Mouse (Mus musculus) hindbrain, embryonic 11.5 days (tissue): Measurements from ENCODE around the gene Stxbp5. TPM values are rescaled to one million over a fixed set of nuclear protein-coding genes. Genes with fewer than 3 reads are reported as not detected.

Source experiments
- ATAC-seq: fragments of 200-750 bp; cut with Nextera tagmentation; 2 replicates; pipeline ENCODE4 v1.8.0; 2017; ENCODE audit warnings: mild to moderate bottlenecking, moderate TSS enrichment, moderate library complexity; ENCODE audit not compliant: low FRiP score
- DNase-seq: peaks from one replicate; pipeline ENCODE4 v3.0.0-alpha.2; 2015; ENCODE audit warnings: low spot score
- H3K27ac ChIP-seq: fragments of 300-500 bp; sonication (generic); 2 replicates; pipeline ENCODE4 v1.5.1; 2014; ENCODE audit warnings: mild to moderate bottlenecking, low read depth, low read length
- H3K27me3 ChIP-seq: fragments of 300-500 bp; sonication (generic); 2 replicates; pipeline ENCODE4 v1.6.1; 2014; ENCODE audit warnings: mild to moderate bottlenecking, low read length, moderate library complexity, mixed read lengths; ENCODE audit not compliant: control insufficient read depth, insufficient read depth
- H3K36me3 ChIP-seq: fragments of 300-500 bp; sonication (generic); 2 replicates; pipeline ENCODE4 v1.6.1; 2014; ENCODE audit warnings: mild to moderate bottlenecking, low read length, moderate library complexity, mixed read lengths; ENCODE audit not compliant: control insufficient read depth, insufficient read depth
- H3K4me1 ChIP-seq: fragments of 300-500 bp; sonication (generic); replicated peaks from 2 replicates; pipeline ENCODE4 v1.6.1; 2014; ENCODE audit warnings: low read length, mixed read lengths; ENCODE audit not compliant: control insufficient read depth, insufficient read depth
- H3K4me2 ChIP-seq: fragments of 300-500 bp; sonication (generic); replicated peaks from 2 replicates; pipeline ENCODE4 v1.6.1; 2014; ENCODE audit warnings: mild to moderate bottlenecking, low read depth, low read length
- H3K4me3 ChIP-seq: fragments of 300-500 bp; sonication (generic); 2 replicates; pipeline ENCODE4 v1.5.1; 2014; ENCODE audit warnings: low read depth, low read length
- H3K9ac ChIP-seq: fragments of 300-500 bp; sonication (generic); 2 replicates; pipeline ENCODE4 v1.6.1; 2014; ENCODE audit warnings: low read depth, low read length
- H3K9me3 ChIP-seq: fragments of 300-500 bp; sonication (generic); 2 replicates; pipeline ENCODE4 v1.6.1; 2016; ENCODE audit warnings: low read length; ENCODE audit not compliant: control insufficient read depth
- WGBS: fragments of 180-500 bp; shearing (Covaris S2); extraction: QIAGEN DNeasy Blood & Tissue Kit; methylation state at CpG from one replicate; pipeline ENCODE4 v1.1.7; 2014; 5-methylcytosine and 5-hydroxymethylcytosine counted together
- polyA plus RNA-seq: library from polyadenylated mRNA; unstranded; fragments of >200 nt; fragmentation: Nextera tagmentation; extraction: Ambion mirVana; gene quantifications from 2 replicates; pipeline ENCODE4 v1.2.1, GENCODE M21; 2014

Stxbp5 gene
- polyA plus RNA-seq, 1 experiment from 2014 or later = 7.6 TPM

DNA sequence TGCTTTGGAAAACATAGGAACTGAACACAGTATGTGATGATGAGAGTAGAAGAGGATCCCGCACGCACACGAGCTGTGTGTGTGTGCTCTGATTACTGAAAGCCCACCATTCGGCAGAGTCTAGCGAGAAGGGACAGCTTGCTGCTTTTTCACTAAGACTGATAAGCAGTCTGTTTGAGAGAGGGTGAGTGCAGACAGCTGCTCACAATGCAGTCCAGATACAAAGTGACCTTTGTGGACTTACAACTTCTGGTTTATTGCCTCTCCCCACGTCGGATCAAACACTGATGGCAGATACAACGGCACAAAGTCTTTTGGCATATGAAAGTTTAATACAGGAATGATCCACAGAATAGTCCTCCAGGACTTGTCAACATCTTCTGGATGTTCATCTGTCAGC is 140.6 kb downstream of the Stxbp5 start:
- no peak overlapping the region for H3K9ac ChIP-seq
- H3K4me2 ChIP-seq = no peak overlapping the region
- no peak overlapping the region for H3K4me3 ChIP-seq
- no peaks in the 10 kb centered on the region for H3K4me1 ChIP-seq
- no peak overlapping the region for H3K27ac ChIP-seq
- no peak for ATAC-seq
- no peak for DNase-seq
- 87% methylated on average over 8 of the region's 8 CpGs for WGBS
- no peaks in the 10 kb centered on the region for H3K36me3 ChIP-seq
- no peaks in the 10 kb centered on the region for H3K9me3 ChIP-seq
- H3K27me3 ChIP-seq = no peaks in the 10 kb centered on the region

DNA sequence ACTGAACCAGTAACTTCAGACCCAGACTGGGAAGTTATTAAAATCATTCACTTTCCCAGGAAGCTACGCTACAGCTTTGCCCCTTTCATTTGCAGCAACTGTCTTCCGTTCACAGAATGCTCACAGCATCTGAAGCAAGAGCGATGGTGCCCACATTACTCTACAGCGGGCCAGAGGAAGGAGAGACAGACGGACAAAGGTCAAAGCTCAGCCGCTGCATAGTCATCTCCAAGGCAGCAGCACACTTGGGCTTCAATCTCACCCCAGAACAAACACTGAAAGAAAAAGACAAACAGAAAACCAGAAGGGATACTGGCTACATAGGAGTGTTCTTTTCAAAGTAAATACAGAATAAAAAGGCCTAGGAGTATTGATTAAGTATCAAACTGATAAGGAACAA is 144.3 kb downstream of the Stxbp5 start:
- H3K9ac ChIP-seq = no peak overlapping the region
- 70% methylated on average over 6 of the region's 6 CpGs for WGBS
- ATAC-seq = no peak
- no peaks in the 10 kb centered on the region for H3K4me1 ChIP-seq
- H3K36me3 ChIP-seq = no peaks in the 10 kb centered on the region
- H3K4me3 ChIP-seq = no peak overlapping the region
- no peaks in the 10 kb centered on the region for H3K27me3 ChIP-seq
- H3K27ac ChIP-seq = no peak overlapping the region
- no peaks in the 10 kb centered on the region for H3K9me3 ChIP-seq
- no peak overlapping the region for H3K4me2 ChIP-seq
- no peak for DNase-seq

DNA sequence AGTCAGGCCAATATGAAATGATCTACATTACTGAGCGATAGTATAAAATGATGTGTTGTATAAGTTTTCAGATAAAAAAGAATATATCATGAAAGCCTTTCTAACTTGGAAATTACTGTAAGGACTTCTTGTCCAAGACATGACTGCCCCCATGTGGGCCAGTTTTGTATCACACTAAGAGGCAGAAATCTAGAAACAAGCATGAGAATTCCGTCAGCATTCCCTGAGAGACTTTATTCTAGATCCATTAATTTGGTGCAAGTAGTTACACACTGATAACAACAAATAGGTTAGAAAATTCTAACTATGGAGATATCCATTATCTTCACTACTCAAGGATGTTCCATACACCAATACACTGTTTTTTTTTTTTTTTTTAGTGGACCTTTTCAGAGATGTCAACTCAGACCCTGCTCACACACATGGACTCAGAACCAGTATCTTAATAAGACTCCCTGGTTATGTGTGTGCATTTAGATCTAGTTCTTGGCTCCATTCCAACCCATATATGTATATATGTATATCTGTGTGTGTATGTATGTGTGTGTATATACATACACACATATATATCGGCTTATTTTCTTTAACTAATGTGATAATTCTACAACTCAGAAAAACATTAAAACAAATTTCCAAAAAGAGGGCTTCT is 145.9 kb downstream of the Stxbp5 start:
- Histone ChIP-seq H3K9me3 (no peaks in the 10 kb centered on the region), H3K27me3 (no peaks in the 10 kb centered on the region), H3K4me1 (no peaks in the 10 kb centered on the region), H3K36me3 (no peaks in the 10 kb centered on the region), H3K4me3 (no peak overlapping the region), H3K27ac (no peak overlapping the region), H3K9ac (no peak overlapping the region), H3K4me2 (no peak overlapping the region)
- ATAC-seq (no peak), DNase-seq (peak; percentile 82)
- 51% methylated on average over 3 of the region's 3 CpGs for WGBS

DNA sequence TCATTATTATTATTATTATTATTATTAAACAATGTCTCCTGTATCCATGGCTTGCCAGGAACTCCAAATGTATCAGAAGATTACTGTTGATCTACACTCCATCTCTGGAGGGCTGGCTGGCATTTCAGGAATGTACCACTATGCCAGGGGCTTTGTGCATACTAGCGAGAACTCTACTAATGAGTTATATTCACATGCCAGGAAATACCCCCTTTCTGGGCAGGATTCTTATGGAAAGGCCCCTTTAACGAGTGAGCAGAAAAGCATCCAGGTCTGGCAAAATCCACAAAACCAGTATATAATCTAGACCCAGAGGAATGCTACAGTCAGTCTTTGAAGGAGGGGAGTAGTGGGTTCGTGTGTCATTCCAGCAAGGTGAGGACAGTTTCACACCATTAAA is 167.0 kb downstream of the Stxbp5 start:
- Histone ChIP-seq H3K27ac (no peak overlapping the region), H3K9me3 (no peaks in the 10 kb centered on the region), H3K36me3 (no peaks in the 10 kb centered on the region), H3K4me1 (no peaks in the 10 kb centered on the region), H3K27me3 (no peaks in the 10 kb centered on the region), H3K4me3 (no peak overlapping the region), H3K9ac (no peak overlapping the region), H3K4me2 (no peak overlapping the region)
- no peak for ATAC-seq
- 83% methylated on average over 3 of the region's 3 CpGs for WGBS
- DNase-seq = no peak

DNA sequence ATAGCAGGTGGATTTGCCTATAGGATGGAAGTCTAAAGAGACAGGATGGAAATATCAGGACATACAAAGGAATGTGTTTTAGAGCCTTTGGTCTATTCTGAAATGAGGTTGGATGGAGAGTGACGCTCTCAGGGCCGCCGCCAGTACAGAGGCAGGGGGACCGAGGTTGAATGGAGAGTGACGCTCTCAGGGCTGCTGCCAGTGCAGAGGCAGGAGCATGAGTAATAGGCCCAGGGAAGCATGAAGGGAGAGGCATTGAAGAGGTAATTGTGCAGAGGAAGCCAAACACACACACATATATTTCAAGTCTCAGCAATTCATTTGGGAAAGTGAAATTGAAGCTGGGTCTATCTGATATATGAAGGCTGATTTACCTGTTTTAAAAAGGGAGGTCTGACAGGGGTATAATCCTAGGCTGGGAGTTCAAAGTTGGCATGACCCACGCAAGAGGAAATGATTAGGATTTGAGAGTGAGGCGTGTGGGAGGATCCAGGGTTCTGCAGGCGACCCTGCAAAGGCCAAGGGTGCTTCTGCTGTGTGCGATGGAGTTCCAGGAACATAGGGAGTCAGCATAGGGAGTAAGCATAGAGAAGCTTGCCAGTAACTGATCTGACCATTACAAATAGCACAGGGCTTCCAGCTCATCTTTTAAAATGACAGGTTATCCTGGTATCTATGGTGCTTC is 168.7 kb downstream of the Stxbp5 start:
- ATAC-seq = no peak
- WGBS = 75% methylated on average over 9 of the region's 9 CpGs

DNA sequence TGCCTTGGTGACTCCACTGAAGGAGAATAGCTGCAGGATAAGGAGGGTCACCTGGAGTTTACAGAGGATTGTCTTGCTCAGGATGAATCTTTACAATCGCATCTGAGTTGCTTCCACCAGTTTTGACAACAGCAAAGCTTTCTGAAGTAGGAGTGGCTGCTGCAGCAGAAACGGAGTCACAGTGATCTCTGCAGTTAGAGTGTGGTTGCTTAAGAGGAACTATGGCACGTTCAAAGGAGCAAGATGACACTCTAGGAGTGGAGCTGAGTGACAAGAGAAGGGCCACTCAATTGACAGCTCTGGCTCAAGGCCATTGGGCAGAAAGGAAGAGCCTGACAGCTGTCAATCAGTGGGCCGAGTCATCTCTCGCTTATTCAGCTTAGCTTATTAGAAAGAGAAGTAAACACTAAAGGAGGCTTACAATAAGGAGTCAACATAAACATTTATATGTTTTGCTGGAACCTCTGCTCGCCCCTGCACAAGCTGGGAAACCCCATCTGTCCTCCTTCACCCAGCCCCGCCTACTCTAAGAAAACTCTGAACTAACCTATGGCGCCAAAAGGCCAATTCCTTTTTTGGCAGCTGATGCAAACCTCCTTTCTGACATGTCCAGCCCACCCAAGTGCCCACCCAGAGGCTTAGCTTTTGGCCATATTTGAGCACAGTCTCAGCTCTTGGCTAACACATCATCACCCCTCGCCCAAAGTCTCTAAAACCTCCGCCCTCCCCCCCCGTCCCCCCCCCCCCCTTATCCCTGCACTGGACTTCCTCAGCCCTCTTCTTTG is 178.2 kb downstream of the Stxbp5 start:
- no peaks in the 10 kb centered on the region for H3K27me3 ChIP-seq
- H3K9me3 ChIP-seq = no peaks in the 10 kb centered on the region
- H3K4me2 ChIP-seq = no peak overlapping the region
- ATAC-seq (no peak), DNase-seq (no peak)
- no peaks in the 10 kb centered on the region for H3K36me3 ChIP-seq
- WGBS = 88% methylated on average over 10 of the region's 11 CpGs
- no peak overlapping the region for H3K27ac ChIP-seq
- H3K4me1 ChIP-seq = no peaks in the 10 kb centered on the region
- H3K9ac ChIP-seq = no peak overlapping the region
- no peak overlapping the region for H3K4me3 ChIP-seq

More for the DNA sequence above, 168.7 kb downstream of the Stxbp5 start:
- Histone ChIP-seq H3K4me2 (no peak overlapping the region), H3K36me3 (no peaks in the 10 kb centered on the region), H3K4me3 (no peak overlapping the region), H3K9me3 (no peaks in the 10 kb centered on the region), H3K27me3 (no peaks in the 10 kb centered on the region), H3K4me1 (no peaks in the 10 kb centered on the region), H3K27ac (no peak overlapping the region), H3K9ac (no peak overlapping the region)
- DNase-seq = no peak

DNA sequence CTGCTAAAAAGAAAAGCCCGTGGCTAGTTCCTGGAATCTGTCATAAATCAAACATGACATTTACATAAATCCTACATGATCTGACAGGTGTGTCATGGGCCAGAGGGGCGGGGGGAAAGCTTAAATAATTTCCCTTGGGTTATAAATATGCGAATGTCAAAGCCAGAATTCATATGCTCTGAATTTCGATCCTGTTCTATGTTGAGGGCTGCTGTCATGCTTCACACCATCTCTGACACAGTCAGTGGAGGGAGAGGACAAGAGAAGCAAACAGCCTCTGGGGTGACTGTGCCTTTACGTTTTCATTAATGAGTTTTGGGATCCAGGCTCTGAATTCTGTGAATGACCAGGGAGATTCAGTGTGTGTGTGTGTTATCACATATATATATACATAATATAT is 180.9 kb downstream of the Stxbp5 start:
- no peak overlapping the region for H3K9ac ChIP-seq
- ATAC-seq (peak; percentile 38; the same call in 1 of the 2 replicates), DNase-seq (no peak)
- H3K36me3 ChIP-seq = no peaks in the 10 kb centered on the region
- no peak overlapping the region for H3K4me3 ChIP-seq
- H3K4me2 ChIP-seq = no peak overlapping the region
- no peak overlapping the region for H3K27ac ChIP-seq
- 69% methylated on average over 5 of the region's 5 CpGs for WGBS
- H3K9me3 ChIP-seq = no peaks in the 10 kb centered on the region
- no peaks in the 10 kb centered on the region for H3K27me3 ChIP-seq
- H3K4me1 ChIP-seq = no peaks in the 10 kb centered on the region

DNA sequence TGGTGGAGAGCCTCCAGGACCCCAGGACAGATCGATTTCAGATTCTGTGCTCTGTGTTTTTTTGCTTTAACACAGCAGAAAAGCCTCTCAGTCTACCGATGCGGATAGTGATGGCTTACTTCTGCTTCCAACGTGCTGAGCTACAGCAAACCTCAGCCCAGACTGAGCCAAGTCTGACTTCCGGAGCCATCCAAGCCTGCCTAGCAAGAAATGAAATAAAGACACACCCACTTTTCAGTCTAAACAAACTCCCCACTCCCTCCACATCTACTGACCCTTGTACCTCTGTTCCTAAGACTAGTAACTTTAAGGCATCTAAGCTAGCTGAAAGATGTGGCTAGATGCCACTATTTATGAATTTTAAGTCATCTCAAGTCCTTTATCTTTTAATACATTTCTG is 182.8 kb downstream of the Stxbp5 start:
- Histone ChIP-seq H3K36me3 (no peaks in the 10 kb centered on the region), H3K4me1 (no peaks in the 10 kb centered on the region), H3K4me3 (no peak overlapping the region), H3K27ac (no peak overlapping the region), H3K4me2 (no peak overlapping the region), H3K9ac (no peak overlapping the region), H3K9me3 (no peaks in the 10 kb centered on the region), H3K27me3 (no peaks in the 10 kb centered on the region)
- WGBS = 77% methylated on average over 5 of the region's 5 CpGs
- DNase-seq = no peak
- no peak for ATAC-seq
